Mouse (Mus musculus) E14TG2a.4 (cell line): ENCODE results near the gene Dlx2.

Source experiments
- CTCF ChIP-seq: conservative IDR thresholded peaks from 2 replicates; pipeline ENCODE4 v1.5.1; 2014; ENCODE audit warnings: low read length
- POU5F1 ChIP-seq: IDR thresholded peaks from 2 replicates; pipeline ENCODE4 v1.6.1; 2014; ENCODE audit warnings: low read length, borderline replicate concordance

DNA sequence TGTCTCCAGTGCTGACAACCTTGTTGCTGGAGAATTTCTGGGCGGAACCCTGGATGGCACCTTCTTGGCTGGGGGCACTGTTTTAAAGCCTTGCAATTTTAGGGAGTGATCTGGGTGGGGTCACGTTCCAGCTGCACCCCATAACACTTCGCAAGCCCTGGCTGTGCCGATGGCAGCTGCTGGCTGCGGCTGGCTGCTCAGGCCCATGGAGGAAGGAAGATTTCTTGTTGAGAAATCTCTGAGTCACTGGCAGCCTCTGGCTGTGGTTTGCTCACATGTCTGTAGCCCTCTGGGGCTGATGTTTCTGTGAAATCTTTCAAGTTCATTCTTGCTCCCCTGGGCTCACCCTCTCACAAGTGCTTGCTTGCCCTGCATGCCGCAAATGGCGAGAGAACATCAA, 47.9 kb upstream of the Dlx2 start:
- TF ChIP-seq CTCF, result no peak
- no peak for TF ChIP-seq POU5F1
